Mouse (Mus musculus) natural killer cell, adult 2 months (primary cell): ENCODE results near the gene Mamdc2.

Experiments
- DNase-seq, 2 experiments: peaks; one replicate each; pipeline ENCODE4 v3.0.0; 2022; ENCODE audit warnings: low spot score in 2 of 2

The Mamdc2 gene

DNA sequence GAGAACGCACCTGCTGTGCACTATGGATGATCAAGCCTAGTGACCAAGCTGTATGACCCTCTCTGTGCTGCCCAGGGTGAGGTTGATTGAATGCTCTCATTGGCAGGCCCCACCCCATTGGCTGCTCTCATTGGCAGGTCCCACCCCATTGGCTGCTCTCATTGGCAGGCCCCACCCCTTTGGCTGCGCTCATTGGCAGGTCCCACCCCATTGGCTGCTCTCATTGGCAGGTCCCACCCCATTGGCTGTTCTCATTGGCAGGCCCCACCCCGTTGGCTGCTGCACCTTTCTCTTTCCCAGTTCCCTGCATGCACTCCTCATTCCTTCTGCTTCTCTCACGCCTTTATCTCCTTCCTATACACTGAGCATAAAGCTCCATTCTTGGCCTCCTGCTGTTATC lies 12.5 kb downstream of the Mamdc2 start:
- DNase-seq, result no peak

DNA sequence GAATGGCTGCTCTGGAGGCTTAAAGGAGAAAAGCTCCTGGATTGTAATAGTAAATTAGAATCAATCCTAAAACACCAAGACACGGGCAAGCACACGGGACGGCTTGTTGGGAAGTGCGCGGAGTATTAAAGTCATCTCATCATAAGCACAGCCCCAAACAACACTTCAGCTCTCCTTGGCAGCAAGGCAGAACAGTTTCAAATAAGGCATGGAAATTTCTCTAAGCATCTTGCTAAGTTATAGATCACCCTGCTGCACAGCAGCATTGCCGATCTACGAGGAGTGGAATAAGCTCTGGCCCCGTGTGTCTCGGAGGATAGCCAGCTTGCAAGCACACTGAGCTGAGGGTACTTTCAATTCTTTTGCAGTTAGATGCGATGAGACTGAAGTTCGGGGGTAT lies 13.8 kb downstream of the Mamdc2 start:
- no peak for DNase-seq

DNA sequence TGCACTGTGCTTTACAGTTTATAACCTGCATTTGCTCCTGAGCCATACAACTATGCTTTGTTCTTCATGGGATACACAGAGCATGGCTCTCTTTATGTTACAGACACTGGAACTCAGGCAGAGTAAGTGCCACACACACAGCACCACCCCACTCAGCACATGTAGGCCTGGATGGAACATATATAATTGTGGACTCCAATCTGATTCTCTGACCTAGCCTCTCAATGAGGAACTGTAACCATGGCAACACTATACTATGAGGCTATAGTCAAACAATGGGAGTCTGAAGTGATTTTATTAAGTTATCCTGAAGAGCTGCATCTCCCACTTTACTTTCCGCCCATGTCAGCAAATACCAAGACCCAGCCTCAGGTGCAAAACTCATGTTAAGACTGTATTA lies 30.6 kb downstream of the Mamdc2 start:
- DNase-seq, result no peak

DNA sequence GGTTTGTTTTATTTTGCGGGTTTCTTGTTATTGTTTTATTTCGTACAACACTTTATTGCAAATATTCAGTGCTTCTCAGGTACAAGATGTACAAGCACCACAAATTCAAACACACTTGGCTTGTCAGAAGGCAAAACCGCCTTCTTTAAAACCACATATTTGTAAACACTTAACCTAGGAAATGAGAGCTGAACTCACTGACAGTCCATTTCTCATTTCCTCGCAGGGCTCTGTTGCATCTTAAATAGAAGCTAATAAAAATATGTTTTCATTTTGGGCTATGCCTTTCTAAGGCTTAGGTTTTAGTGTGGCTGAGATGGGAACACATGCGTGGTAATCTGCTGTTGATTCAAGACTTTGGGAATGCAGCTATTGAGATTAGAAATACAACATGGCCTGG lies 37.4 kb downstream of the Mamdc2 start:
- no peak for DNase-seq

DNA sequence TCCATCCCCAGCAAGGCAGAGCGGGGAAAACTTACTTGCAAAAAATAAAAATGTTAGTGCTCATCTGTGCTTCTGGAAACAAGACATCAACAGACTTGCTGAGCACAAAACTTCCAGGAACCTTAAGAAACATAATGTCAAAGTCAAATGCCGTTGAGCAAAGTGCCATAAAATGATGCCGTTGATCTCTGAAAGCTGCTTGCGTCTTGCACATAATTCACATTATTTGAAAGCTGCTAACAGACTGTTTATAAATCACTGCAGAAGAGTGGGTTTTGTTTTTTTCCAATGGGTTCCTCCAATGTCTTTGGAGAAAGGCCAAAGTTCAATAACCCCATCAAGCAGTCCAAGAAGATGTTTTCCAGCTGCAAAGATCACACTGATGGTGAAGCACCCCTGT lies 37.9 kb downstream of the Mamdc2 start:
- no peak for DNase-seq

DNA sequence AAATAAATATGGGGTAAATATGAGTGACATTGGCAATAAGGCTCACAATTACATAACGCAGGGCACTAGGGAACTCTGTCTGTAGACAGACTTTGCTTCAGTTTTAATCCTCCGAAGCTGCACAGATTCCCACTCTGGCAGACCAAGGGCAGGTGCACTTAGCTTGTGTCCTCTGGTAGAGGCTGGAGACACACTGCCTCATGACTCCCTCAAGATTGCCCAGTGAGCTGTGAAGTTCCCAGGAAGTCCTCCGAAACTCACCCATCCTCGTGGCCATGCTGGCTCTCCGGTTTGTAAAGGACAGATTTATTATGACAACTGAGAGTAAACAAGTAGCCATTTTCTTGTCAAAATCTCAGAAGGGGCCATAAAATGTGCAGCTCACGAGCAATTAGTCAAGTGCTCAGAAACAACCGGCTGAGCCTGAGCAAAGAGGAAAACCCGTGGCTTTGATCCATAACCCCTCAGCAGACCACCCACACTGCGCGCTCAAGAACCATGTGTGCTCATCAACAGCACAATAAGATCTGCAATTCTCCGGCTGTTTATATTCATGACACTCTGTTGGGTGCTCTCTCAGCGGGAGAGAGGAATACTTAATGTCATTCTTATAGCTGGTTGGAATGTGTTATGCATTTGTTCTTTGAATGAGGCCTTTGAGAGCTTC lies 46.6 kb downstream of the Mamdc2 start:
- no peak for DNase-seq

DNA sequence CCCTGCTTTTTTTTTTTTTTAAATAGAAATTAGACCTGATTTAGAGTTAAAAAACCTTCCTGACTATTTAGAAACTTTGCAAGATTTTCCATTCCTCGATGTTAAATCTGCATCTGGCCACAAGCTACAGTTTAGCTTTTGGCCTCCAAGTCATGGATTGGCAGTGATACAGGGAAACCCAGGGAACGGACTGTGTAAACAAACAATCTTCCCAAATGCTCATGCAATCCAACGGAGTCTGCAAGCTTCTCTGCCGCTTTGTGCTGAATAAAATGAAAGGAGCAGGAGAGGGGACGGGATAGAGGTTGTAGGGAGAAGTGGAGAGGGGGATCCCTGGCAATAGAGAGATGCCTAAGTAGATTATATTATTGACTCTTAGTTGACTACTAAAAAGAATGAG lies 47.8 kb downstream of the Mamdc2 start:
- no peak for DNase-seq

DNA sequence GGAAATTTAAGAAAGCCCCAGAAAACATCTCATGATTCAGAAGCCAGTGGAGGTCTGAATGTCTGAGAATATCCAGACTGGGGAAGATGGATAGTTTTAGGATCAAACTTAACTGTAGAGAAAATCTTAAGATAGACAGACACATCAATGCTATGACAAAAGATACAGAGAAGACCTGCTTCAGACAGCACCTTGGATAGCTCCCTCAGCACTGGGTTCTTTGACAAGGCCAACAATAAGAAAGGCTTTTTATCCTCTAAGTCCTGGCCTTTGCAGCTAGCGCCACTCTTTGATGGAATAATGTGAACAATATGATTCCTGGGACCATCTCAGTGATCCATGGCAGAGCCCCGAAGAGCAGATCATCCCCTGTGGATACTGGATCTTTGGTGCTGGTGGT lies 52.3 kb downstream of the Mamdc2 start:
- DNase-seq, result no peak

DNA sequence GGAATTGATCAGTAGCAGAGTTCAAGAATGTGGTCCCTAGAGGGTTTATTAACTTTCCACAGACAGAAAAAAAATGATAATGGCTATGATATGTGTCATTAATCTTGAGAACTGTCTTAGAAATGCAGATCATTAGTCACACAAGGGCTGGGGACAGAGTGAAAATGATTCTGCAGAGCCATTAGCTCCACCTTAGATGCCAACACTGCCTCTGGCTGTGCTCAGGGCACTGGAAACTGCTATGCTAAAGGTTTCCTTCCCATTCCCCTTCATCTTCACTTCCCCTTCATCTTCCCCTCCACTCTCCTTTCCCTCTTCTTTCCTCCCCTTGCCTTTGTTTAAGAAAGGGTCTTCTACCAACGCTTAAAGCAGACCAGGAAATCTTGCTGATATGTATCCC lies 53.6 kb downstream of the Mamdc2 start:
- no peak for DNase-seq

DNA sequence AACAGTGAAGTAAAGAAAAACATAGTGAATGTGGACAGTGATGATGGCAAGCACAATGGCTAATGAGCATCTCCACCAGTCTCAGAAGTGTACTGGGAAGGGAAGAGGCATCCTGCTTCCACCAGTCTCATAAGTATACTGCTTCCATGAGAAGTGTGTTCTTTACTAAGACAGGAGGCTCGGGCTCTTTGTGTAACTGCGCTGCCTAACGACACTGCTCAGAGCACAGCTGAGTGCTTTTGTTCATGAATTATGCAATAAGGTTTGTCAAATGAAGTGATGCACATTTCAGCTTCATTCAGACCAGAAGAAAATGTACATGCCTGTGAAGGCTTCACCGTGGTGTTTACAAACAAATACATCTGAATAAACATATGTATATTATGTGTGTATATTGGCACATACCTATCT lies 59.4 kb downstream of the Mamdc2 start:
- no peak for DNase-seq

DNA sequence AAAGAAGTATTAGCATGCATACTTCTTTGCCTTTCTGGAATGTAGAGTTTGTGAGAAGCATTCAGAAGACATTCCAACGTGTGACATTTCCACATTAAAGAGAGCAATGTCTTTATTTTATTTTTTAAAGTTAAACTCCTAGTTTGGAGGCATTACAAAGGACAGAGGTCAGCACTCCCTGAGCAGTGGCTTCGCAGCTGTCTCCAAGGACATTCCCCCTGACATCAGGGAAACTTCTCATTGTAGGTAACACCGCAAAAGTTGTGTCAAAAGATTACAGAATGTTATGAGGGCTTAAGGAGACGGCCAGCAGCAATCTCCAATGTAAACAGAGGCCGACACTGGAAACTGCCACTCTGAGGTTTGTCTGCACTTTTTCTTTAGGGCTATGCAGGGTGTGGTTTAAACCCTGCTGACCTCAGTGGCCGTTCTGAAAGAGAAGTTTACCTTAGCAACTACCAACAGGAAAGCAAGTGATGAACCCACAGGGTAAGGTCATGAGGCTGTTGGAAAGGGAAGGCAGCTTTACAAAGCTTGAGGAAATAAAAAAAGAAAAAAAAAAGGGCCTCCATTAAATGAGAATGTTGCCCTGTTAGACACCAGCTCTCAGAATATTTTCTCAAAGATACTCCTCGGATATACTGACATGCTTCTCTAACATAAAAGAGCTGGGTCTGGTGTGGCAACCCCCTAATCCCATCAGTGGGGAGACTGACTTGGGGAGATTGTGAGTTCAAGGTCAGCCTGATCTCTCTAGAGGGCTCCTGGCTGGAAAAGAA lies 60.0 kb downstream of the Mamdc2 start:
- DNase-seq, result peak; percentile 5 to 36

DNA sequence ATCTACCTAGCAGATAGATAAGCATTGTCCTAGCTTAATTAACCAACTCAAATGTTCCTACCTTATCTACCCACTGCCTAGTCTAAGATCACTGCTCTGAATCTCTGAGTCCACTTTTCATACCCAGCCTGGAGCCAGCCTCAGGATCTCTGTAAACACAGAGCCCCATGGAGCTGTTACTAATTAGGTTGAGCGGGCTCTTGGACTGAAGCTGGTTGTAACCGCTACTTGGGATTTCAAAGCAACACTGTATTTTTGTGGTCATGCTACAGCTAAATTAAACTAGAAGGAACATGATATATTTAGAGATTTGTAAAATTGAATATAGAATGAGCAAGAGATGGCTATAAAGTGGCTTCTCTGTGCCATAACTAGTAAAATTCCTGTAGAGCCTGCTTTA lies 65.8 kb downstream of the Mamdc2 start:
- no peak for DNase-seq

DNA sequence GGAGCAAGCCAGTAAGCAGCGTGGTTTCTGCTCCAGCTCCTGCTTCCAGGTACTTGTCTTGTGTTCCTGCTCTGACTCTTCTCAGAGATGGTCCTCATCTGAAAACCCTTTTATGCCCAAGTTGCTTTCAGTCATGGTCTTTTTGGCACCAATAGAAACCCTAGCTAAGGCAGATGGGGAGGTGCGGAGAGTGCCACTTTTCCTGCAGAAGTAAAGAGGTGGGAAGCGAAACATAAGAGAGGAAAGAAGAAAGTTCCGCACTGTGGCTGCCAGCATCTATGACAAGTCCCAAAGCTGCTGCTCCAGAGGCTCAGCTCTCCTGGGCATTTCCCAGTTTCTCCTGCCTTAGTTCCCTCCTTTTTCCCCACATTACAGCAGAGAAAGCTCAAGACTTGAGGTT lies 67.3 kb downstream of the Mamdc2 start:
- no peak for DNase-seq

DNA sequence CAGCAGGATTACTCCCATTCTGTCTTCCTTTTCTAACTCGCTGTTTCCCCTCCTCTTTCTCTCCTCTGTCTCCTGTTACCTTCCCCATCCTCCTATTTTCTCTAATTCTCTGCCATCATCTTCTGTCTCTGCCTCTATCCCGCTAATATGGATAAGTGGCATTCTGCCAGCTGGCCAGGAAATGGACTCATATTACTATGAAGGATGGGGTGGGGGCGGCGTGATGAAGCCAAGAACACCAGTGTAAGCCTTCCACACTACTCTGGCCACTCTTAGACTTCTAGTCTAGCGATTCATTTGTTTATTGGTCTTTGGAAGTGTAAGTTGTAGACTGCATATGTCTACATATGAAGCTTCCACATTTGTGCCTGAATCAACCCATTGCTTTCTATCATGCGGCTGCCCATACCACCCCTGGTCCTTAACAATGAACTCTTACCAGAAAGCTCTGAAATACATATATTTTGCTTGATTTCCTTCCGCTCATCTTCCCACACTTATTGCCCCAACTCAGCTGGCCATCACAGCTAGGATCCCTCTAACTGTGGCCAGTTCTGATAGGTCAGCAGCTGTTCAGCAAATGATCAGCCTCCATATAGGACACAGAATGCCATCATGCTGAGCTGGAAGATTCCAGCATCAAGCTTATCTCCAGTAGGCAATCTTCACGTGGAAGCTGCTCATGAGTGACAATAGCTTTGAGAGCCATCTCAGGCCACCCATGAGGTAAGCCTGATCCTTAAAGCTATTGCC lies 68.3 kb downstream of the Mamdc2 start:
- no peak for DNase-seq

DNA sequence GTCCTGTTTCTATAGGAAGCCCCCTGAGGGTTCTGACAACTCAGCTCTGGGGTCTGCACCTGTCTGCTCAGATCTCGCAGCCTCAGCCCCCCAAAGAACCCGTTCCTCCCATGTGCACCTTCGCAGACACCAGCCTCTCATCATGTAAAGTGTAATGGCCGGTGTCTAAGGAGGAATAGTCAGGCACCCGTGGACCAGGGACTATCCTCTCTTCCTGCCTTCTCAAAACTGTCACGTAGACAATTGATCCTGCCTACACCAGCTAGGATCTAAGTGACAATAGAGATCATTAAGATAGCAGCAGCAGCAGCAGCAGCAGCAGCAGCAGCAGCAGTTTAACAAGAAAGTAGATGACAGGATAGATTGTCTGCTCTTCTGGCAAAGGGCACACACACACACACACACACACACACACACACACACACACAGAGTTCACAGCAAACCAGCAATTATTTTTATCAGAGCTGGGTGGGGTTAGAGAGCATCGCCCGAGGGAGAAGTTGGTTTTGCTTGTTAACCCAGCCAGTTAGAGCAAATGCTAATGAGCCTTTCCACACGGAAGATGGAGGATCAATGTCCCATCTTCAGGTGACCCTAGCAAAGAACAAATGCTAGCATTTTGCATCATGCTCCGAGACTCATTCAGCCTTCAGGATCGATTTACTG lies 71.6 kb downstream of the Mamdc2 start:
- DNase-seq, result no peak

DNA sequence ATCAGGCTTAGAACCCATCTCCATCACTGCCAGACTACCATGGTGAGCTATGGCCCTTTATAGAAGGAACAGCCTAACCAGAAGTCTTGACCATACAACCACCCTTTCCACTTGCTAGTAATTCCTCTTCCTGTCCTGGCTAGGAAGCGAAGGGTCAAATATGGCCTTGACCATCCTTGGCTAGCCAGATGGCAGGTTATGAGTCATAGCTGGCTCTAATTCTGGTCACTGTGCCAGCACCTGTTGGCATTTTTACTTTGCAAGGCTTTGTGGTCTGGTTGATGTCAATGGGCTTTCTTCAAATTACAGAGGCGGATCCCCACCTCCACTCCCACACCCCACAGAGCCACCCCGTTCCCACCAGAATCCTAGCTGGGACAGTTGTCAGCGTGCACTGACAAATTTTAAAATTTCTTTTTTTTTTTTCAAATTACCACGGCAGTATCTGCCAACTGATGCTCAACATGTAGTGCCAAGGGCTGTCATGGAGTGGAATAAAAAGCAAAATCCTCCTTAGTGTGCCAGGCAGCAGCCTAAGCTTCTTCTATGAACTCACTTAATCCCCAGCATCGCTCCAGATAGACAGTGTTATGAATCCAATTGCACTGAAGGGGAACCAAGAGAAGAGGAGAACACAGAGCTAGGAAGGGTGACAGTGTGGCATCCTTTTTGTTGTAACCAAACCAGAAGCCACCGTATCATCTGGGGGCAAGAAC lies 73.1 kb downstream of the Mamdc2 start:
- no peak for DNase-seq

DNA sequence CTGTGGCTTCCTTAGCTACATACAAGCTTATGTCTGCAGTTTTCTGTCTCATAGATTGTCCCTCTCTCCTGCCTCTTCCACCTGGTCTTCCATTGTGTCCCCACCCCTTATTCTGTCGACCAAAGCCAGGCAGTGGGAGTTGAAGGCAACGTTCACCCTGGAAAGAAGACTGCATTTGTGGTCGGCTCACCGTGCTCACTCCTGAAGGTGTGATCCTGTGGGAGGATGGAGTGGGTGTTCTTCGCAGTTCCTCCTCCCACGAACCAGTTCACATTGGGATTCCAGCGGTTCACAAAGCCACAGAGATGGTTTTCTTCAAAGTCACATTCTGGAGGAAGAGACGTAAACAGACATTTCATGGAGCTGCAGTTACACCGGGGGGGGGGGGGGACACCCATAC lies 74.5 kb downstream of the Mamdc2 start:
- no peak for DNase-seq

DNA sequence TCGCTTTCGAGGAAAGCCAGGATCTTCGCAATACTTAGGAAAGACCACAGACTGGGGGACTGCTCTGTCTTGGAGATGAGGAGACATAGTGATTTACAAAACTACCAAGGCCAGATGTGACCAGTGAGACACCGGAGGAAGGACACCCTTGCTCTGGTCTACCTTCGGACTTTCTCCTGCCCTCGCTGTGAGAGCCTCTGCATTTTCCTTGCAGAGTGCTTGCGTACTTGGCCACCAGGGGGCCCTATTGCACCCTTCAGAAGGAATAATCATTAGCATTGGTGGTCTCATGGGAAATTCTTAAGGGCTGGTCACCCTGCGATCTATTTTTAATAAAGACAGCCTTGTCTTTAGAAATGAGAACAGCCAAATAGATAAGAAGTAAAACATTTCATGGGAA lies 75.0 kb downstream of the Mamdc2 start:
- peak; percentile 36 to 41 for DNase-seq

DNA sequence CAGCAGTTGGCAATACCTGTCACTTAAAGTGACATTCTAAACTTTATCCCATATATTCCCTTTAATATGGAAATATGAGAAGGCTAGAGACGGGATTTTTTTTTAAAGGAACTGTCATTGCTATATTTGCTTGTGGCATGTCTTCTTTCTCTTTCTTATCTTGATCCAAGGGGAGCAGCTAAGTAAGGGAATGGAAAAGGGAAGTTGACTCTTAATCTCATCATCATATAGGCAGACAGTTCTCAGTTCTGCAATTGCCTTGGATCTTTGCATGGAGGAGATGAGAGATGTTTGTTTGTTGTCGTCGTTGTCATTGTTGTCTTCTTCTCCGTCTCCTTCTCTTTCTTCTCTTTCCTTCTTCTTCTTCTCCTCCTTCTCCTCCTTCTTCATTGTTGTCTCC lies 79.0 kb downstream of the Mamdc2 start:
- no peak for DNase-seq

DNA sequence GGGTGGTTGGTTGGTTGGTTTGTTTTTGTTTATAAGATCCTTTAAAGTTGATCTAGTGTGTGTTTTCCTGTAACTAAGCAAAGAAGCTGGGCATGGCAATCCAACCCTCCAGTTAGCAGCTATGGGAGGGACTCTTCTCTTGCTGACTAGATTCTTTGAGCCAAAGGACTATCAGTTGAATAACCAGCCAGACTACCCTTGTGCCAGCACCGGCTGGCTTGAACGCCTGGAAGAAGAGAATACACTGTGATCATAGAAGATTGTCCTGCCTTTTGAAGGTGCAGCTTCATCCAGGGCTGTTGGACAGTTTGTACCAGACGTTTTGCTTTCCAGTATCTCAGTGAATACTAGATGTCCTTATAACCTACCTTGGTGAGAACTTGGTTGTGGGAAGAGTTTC lies 86.2 kb downstream of the Mamdc2 start:
- DNase-seq, result no peak

DNA sequence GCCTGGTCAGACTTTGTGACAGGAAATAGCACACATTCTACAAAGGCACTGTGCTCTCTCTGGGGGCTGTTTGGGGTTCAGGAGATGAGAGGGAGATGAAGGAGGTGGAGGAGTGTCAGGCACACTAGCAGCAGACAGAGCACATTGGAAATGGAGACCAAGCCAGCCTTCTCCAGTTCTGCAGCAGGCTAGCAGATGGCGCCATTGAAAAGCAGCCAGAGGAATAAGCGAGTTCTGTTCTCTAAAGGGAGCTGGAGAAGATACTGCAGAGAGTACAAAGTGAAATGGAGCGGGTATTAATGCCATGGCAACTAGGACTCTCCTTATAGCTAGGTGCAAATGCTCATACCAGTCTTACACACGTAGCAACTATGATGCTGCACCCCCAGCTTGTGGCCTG lies 87.1 kb downstream of the Mamdc2 start:
- DNase-seq, result no peak

DNA sequence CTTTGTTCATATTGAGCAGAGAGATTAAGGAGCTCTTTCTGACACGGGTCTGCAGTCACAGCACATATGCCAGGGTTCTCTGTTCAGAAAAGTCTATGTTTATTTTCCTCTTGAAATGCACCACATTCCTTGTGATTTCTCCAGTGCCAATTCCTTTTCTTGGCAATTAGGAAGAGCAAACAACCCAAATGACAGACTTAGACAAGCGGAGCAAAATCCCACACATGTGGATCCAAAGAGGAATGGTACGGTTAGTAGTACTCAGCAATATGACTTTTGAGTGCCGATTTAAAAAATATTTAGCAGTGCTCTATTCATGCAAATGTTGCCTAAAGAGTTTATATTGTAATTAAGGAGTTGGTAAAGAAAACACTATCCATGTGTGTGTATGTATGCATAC lies 87.7 kb downstream of the Mamdc2 start:
- no peak for DNase-seq
